Mouse (Mus musculus): ENCODE data around the gene Med15. TPM values are rescaled to one million over a fixed set of nuclear protein-coding genes. Genes with fewer than 3 reads are reported as not detected.
A peak's percentile ranks its signal among the peaks of the same experiment; 100 is the strongest.

The Med15 gene
- polyA plus RNA-seq, 1 experiment from 2014 or later = 23.0 TPM

GRCm38 (mm10) chr16:17757756-17758155 lies 25.1 kb upstream of the Med15 start:
- Histone ChIP-seq H3K36me3 (ENCODE audit: insufficient read depth, low read length) (no peaks in the 10 kb centered on the region), H3K9ac (replicated peaks; ENCODE audit: low read depth) (no peak overlapping the region), H3K9me3 (ENCODE audit: low read length) (no peaks in the 10 kb centered on the region), H3K4me2 (replicated peaks; ENCODE audit: low read depth, low read length) (no peak overlapping the region), H3K27me3 (replicated peaks; ENCODE audit: insufficient read depth, low read length) (no peaks in the 10 kb centered on the region), H3K4me3 (ENCODE audit: low read depth, low read length) (no peak overlapping the region), H3K4me1 (ENCODE audit: insufficient read depth, low read depth, low read length) (peaks cover 9% of the 10 kb centered on the region; the same call in 1 of the 2 replicates), H3K27ac (ENCODE audit: low read length) (no peak overlapping the region)
- TF ChIP-seq CTCF (IDR thresholded peaks at IDR 0.05) (no peak), EP300 (IDR thresholded peaks at IDR 0.05) (no peak)
- no peak for DNase-seq (ENCODE audit: low spot score)
- ATAC-seq = no peak
- WGBS = 96% methylated on average over 1 of the region's 1 CpGs

- no peak overlapping the region for H3K4me2 ChIP-seq (replicated peaks; ENCODE audit: low read depth, low read length)
- H3K36me3 ChIP-seq (ENCODE audit: insufficient read depth, low read length) = no peaks in the 10 kb centered on the region
- H3K9ac ChIP-seq (replicated peaks; ENCODE audit: low read depth) = no peak overlapping the region
- no peak overlapping the region for H3K4me3 ChIP-seq (ENCODE audit: low read depth, low read length)
- TF ChIP-seq CTCF (IDR thresholded peaks at IDR 0.05) (no peak), EP300 (IDR thresholded peaks at IDR 0.05) (no peak)
- no peaks in the 10 kb centered on the region for H3K4me1 ChIP-seq (ENCODE audit: insufficient read depth, low read depth, low read length)
- 30% methylated on average over 1 of the region's 1 CpGs for WGBS
- no peak for ATAC-seq
- DNase-seq (ENCODE audit: low spot score) = no peak
- no peak overlapping the region for H3K27ac ChIP-seq (ENCODE audit: low read length)
- no peaks in the 10 kb centered on the region for H3K9me3 ChIP-seq (ENCODE audit: low read length)
- H3K27me3 ChIP-seq (replicated peaks; ENCODE audit: insufficient read depth, low read length) = no peaks in the 10 kb centered on the region
Measured at GRCm38 (mm10) chr16:17753686-17754085, 21.0 kb upstream of the Med15 start.

- Histone ChIP-seq H3K4me2 (replicated peaks; ENCODE audit: low read depth, low read length) (no peak overlapping the region), H3K9ac (replicated peaks; ENCODE audit: low read depth) (no peak overlapping the region), H3K27me3 (replicated peaks; ENCODE audit: insufficient read depth, low read length) (no peaks in the 10 kb centered on the region), H3K9me3 (ENCODE audit: low read length) (no peaks in the 10 kb centered on the region), H3K36me3 (ENCODE audit: insufficient read depth, low read length) (no peaks in the 10 kb centered on the region), H3K27ac (ENCODE audit: low read length) (no peak overlapping the region), H3K4me3 (ENCODE audit: low read depth, low read length) (no peak overlapping the region), H3K4me1 (ENCODE audit: insufficient read depth, low read depth, low read length) (no peaks in the 10 kb centered on the region)
- TF ChIP-seq EP300 (IDR thresholded peaks at IDR 0.05) (no peak), CTCF (IDR thresholded peaks at IDR 0.05) (no peak)
- ATAC-seq (no peak), DNase-seq (ENCODE audit: low spot score) (no peak)
- WGBS = 10% methylated on average over 3 of the region's 3 CpGs
Measured at GRCm38 (mm10) chr16:17753001-17753400, 20.3 kb upstream of the Med15 start.

GRCm38 (mm10) chr16:17745067-17745466 lies 12.4 kb upstream of the Med15 start:
- H3K27ac ChIP-seq (ENCODE audit: low read length) = no peak overlapping the region
- 62% methylated on average over 2 of the region's 2 CpGs for WGBS
- no peaks in the 10 kb centered on the region for H3K9me3 ChIP-seq (ENCODE audit: low read length)
- no peaks in the 10 kb centered on the region for H3K36me3 ChIP-seq (ENCODE audit: insufficient read depth, low read length)
- H3K4me2 ChIP-seq (replicated peaks; ENCODE audit: low read depth, low read length) = no peak overlapping the region
- DNase-seq (ENCODE audit: low spot score) (no peak), ATAC-seq (no peak)
- H3K4me3 ChIP-seq (ENCODE audit: low read depth, low read length) = no peak overlapping the region
- no peak overlapping the region for H3K9ac ChIP-seq (replicated peaks; ENCODE audit: low read depth)
- no peaks in the 10 kb centered on the region for H3K27me3 ChIP-seq (replicated peaks; ENCODE audit: insufficient read depth, low read length)
- peaks cover 3% of the 10 kb centered on the region; the same call in 1 of the 2 replicates for H3K4me1 ChIP-seq (ENCODE audit: insufficient read depth, low read depth, low read length)
- TF ChIP-seq CTCF (IDR thresholded peaks at IDR 0.05) = no peak
- TF ChIP-seq EP300 (IDR thresholded peaks at IDR 0.05) = no peak

GRCm38 (mm10) chr16:17744536-17744935 lies 11.8 kb upstream of the Med15 start:
- Histone ChIP-seq H3K9me3 (ENCODE audit: low read length) (no peaks in the 10 kb centered on the region), H3K27ac (ENCODE audit: low read length) (no peak overlapping the region), H3K4me1 (ENCODE audit: insufficient read depth, low read depth, low read length) (peaks cover 3% of the 10 kb centered on the region; the same call in 1 of the 2 replicates), H3K36me3 (ENCODE audit: insufficient read depth, low read length) (no peaks in the 10 kb centered on the region), H3K27me3 (replicated peaks; ENCODE audit: insufficient read depth, low read length) (no peaks in the 10 kb centered on the region), H3K4me3 (ENCODE audit: low read depth, low read length) (no peak overlapping the region), H3K4me2 (replicated peaks; ENCODE audit: low read depth, low read length) (no peak overlapping the region), H3K9ac (replicated peaks; ENCODE audit: low read depth) (no peak overlapping the region)
- WGBS = 13% methylated on average over 1 of the region's 1 CpGs
- DNase-seq (ENCODE audit: low spot score) (peak; percentile 18), ATAC-seq (no peak)
- TF ChIP-seq EP300 (IDR thresholded peaks at IDR 0.05) = no peak
- peak; percentile 78 for TF ChIP-seq CTCF (IDR thresholded peaks at IDR 0.05)

- Histone ChIP-seq H3K4me1 (ENCODE audit: insufficient read depth, low read depth, low read length) (peaks cover 3% of the 10 kb centered on the region; the same call in 1 of the 2 replicates), H3K36me3 (ENCODE audit: insufficient read depth, low read length) (no peaks in the 10 kb centered on the region), H3K9ac (replicated peaks; ENCODE audit: low read depth) (no peak overlapping the region), H3K4me3 (ENCODE audit: low read depth, low read length) (no peak overlapping the region), H3K9me3 (ENCODE audit: low read length) (no peaks in the 10 kb centered on the region), H3K4me2 (replicated peaks; ENCODE audit: low read depth, low read length) (no peak overlapping the region), H3K27me3 (replicated peaks; ENCODE audit: insufficient read depth, low read length) (no peaks in the 10 kb centered on the region), H3K27ac (ENCODE audit: low read length) (peak overlapping the region; percentile 49; the same call in 1 of the 2 replicates)
- TF ChIP-seq CTCF (IDR thresholded peaks at IDR 0.05) = peak; percentile 60
- no peak for TF ChIP-seq EP300 (IDR thresholded peaks at IDR 0.05)
- ATAC-seq (peak; percentile 82), DNase-seq (ENCODE audit: low spot score) (peak; percentile 27)
- WGBS = 30% methylated on average over 4 of the region's 4 CpGs
Measured at GRCm38 (mm10) chr16:17743279-17743678, 10.6 kb upstream of the Med15 start.

- Histone ChIP-seq H3K9ac (replicated peaks; ENCODE audit: low read depth) (no peak overlapping the region), H3K4me2 (replicated peaks; ENCODE audit: low read depth, low read length) (no peak overlapping the region), H3K27me3 (replicated peaks; ENCODE audit: insufficient read depth, low read length) (no peaks in the 10 kb centered on the region), H3K9me3 (ENCODE audit: low read length) (no peaks in the 10 kb centered on the region), H3K27ac (ENCODE audit: low read length) (0 out of 2 replicates have a peak overlapping the region, but pooled peaks have one; percentile 49), H3K4me1 (ENCODE audit: insufficient read depth, low read depth, low read length) (peaks cover 3% of the 10 kb centered on the region; the same call in 1 of the 2 replicates), H3K36me3 (ENCODE audit: insufficient read depth, low read length) (no peaks in the 10 kb centered on the region), H3K4me3 (ENCODE audit: low read depth, low read length) (no peak overlapping the region)
- TF ChIP-seq CTCF (IDR thresholded peaks at IDR 0.05) (no peak), EP300 (IDR thresholded peaks at IDR 0.05) (no peak)
- 68% methylated on average over 1 of the region's 1 CpGs for WGBS
- DNase-seq (ENCODE audit: low spot score) (peak; percentile 87), ATAC-seq (peak; percentile 87)
Measured at GRCm38 (mm10) chr16:17742810-17743209, 10.1 kb upstream of the Med15 start.
